Mouse (Mus musculus): ENCODE data around the gene C7.

Gene C7

GRCm38 (mm10) chr15:4973355-4973754, 90.2 kb downstream of the C7 start:
- DNase-seq = no peak
